Mouse (Mus musculus) neural tube, embryonic 14.5 days (tissue): Measurements from ENCODE around the gene Jdp2. TPM values are rescaled to one million over a fixed set of nuclear protein-coding genes. Genes with fewer than 3 reads are reported as not detected.

ENCODE experiments used
- ATAC-seq: fragments of 200-750 bp; cut with Nextera tagmentation; 2 replicates; pipeline ENCODE4 v1.8.0; 2017; ENCODE audit warnings: low read depth, mild to moderate bottlenecking, moderate TSS enrichment, moderate library complexity
- H3K27ac ChIP-seq: fragments of 300-500 bp; sonication (generic); 2 replicates; pipeline ENCODE4 v1.5.1; 2014; ENCODE audit warnings: low read depth, mild to moderate bottlenecking, control low read depth, low read length, moderate library complexity, mixed read lengths
- H3K27me3 ChIP-seq: fragments of 300-500 bp; sonication (generic); 2 replicates; pipeline ENCODE4 v1.6.1; 2014; ENCODE audit warnings: low read length; ENCODE audit not compliant: control insufficient read depth, insufficient read depth
- H3K36me3 ChIP-seq: fragments of 300-500 bp; sonication (generic); 2 replicates; pipeline ENCODE4 v1.6.1; 2014; ENCODE audit warnings: low read length, mixed read lengths; ENCODE audit not compliant: control insufficient read depth, insufficient read depth
- H3K4me1 ChIP-seq: fragments of 300-500 bp; sonication (generic); 2 replicates; pipeline ENCODE4 v1.6.1; 2014; ENCODE audit warnings: low read length; ENCODE audit not compliant: control insufficient read depth, insufficient read depth
- H3K4me2 ChIP-seq: fragments of 300-500 bp; sonication (generic); 2 replicates; pipeline ENCODE4 v1.6.1; 2014; ENCODE audit warnings: mild to moderate bottlenecking, low read depth, low read length, control low read depth
- H3K4me3 ChIP-seq: fragments of 300-500 bp; sonication (generic); 2 replicates; pipeline ENCODE4 v1.5.1; 2014; ENCODE audit warnings: low read depth, low read length, control low read depth, mixed read lengths
- H3K9ac ChIP-seq: fragments of 300-500 bp; sonication (generic); replicated peaks from 2 replicates; pipeline ENCODE4 v1.6.1; 2014; ENCODE audit warnings: low read depth, mild to moderate bottlenecking, control low read depth, low read length, mixed read lengths
- H3K9me3 ChIP-seq: fragments of 300-500 bp; sonication (generic); 2 replicates; pipeline ENCODE4 v1.6.1; 2016; ENCODE audit warnings: low read length; ENCODE audit not compliant: control insufficient read depth
- WGBS: fragments of 180-500 bp; shearing (Covaris S2); extraction: QIAGEN DNeasy Blood & Tissue Kit; methylation state at CpG from one replicate; pipeline ENCODE4 v1.1.7; 2014; 5-methylcytosine and 5-hydroxymethylcytosine counted together
- polyA plus RNA-seq: library from polyadenylated mRNA; unstranded; fragments of >200 nt; fragmentation: Nextera tagmentation; extraction: Ambion mirVana; gene quantifications from 2 replicates; pipeline ENCODE4 v1.2.1, GENCODE M21; 2014

Gene Jdp2
- polyA plus RNA-seq, 1 experiment from 2014 or later = 2.9 TPM

GRCm38 (mm10) chr12:85572047-85572475, 26.8 kb upstream of the Jdp2 start:
- 41% methylated on average over 10 of the region's 10 CpGs for WGBS
- H3K4me1 ChIP-seq = no peaks in the 10 kb centered on the region
- no peaks in the 10 kb centered on the region for H3K27me3 ChIP-seq
- H3K4me3 ChIP-seq = no peak overlapping the region
- no peak overlapping the region for H3K9ac ChIP-seq
- no peak overlapping the region for H3K4me2 ChIP-seq
- H3K9me3 ChIP-seq = no peaks in the 10 kb centered on the region
- no peaks in the 10 kb centered on the region for H3K36me3 ChIP-seq
- peak; percentile 70; the same call in 1 of the 2 replicates for ATAC-seq
- no peak overlapping the region for H3K27ac ChIP-seq

- Histone ChIP-seq H3K9me3 (no peaks in the 10 kb centered on the region), H3K4me3 (no peak overlapping the region), H3K9ac (no peak overlapping the region), H3K27ac (no peak overlapping the region), H3K4me2 (no peak overlapping the region), H3K36me3 (no peaks in the 10 kb centered on the region), H3K27me3 (no peaks in the 10 kb centered on the region), H3K4me1 (no peaks in the 10 kb centered on the region)
- 88% methylated on average over 6 of the region's 6 CpGs for WGBS
- no peak for ATAC-seq
Observed at GRCm38 (mm10) chr12:85574806-85575495, 23.9 kb upstream of the Jdp2 start.

GRCm38 (mm10) chr12:85575496-85575840, 23.4 kb upstream of the Jdp2 start:
- ATAC-seq = no peak
- H3K4me3 ChIP-seq = no peak overlapping the region
- H3K9me3 ChIP-seq = no peaks in the 10 kb centered on the region
- no peaks in the 10 kb centered on the region for H3K4me1 ChIP-seq
- H3K27ac ChIP-seq = no peak overlapping the region
- no peaks in the 10 kb centered on the region for H3K36me3 ChIP-seq
- no peaks in the 10 kb centered on the region for H3K27me3 ChIP-seq
- no peak overlapping the region for H3K4me2 ChIP-seq
- H3K9ac ChIP-seq = no peak overlapping the region
- WGBS = 77% methylated on average over 4 of the region's 4 CpGs

- H3K27ac ChIP-seq = peak overlapping the region; percentile 78
- H3K27me3 ChIP-seq = no peaks in the 10 kb centered on the region
- no peaks in the 10 kb centered on the region for H3K9me3 ChIP-seq
- peak; percentile 75 for ATAC-seq
- H3K4me1 ChIP-seq = peaks cover 12% of the 10 kb centered on the region
- peak overlapping the region; percentile 31 for H3K4me2 ChIP-seq
- no peak overlapping the region; the same call in 1 of the 2 replicates for H3K9ac ChIP-seq
- 20% methylated on average over 15 of the region's 15 CpGs for WGBS
- no peaks in the 10 kb centered on the region for H3K36me3 ChIP-seq
- H3K4me3 ChIP-seq = no peak overlapping the region
Observed at GRCm38 (mm10) chr12:85581261-85582066, 17.4 kb upstream of the Jdp2 start.

- no peaks in the 10 kb centered on the region for H3K36me3 ChIP-seq
- 34% methylated on average over 5 of the region's 5 CpGs for WGBS
- H3K9ac ChIP-seq = no peak overlapping the region
- H3K4me3 ChIP-seq = no peak overlapping the region
- H3K4me1 ChIP-seq = peaks cover 12% of the 10 kb centered on the region
- H3K4me2 ChIP-seq = no peak overlapping the region
- peak overlapping the region; percentile 78 for H3K27ac ChIP-seq
- no peak for ATAC-seq
- no peaks in the 10 kb centered on the region for H3K27me3 ChIP-seq
- H3K9me3 ChIP-seq = no peaks in the 10 kb centered on the region
Observed at GRCm38 (mm10) chr12:85582067-85582316, 16.8 kb upstream of the Jdp2 start.

GRCm38 (mm10) chr12:85585761-85586258, 13.0 kb upstream of the Jdp2 start:
- H3K9me3 ChIP-seq = no peaks in the 10 kb centered on the region
- H3K4me2 ChIP-seq = no peak overlapping the region
- no peak overlapping the region for H3K4me3 ChIP-seq
- no peaks in the 10 kb centered on the region for H3K27me3 ChIP-seq
- H3K27ac ChIP-seq = no peak overlapping the region
- no peaks in the 10 kb centered on the region for H3K36me3 ChIP-seq
- 67% methylated on average over 11 of the region's 11 CpGs for WGBS
- no peak for ATAC-seq
- no peak overlapping the region for H3K9ac ChIP-seq
- H3K4me1 ChIP-seq = peaks cover 11% of the 10 kb centered on the region

GRCm38 (mm10) chr12:85589870-85590382, 8.9 kb upstream of the Jdp2 start:
- H3K4me3 ChIP-seq = no peak overlapping the region
- H3K9ac ChIP-seq = no peak overlapping the region
- 74% methylated on average over 5 of the region's 5 CpGs for WGBS
- H3K4me2 ChIP-seq = no peak overlapping the region
- H3K36me3 ChIP-seq = no peaks in the 10 kb centered on the region
- H3K27me3 ChIP-seq = no peaks in the 10 kb centered on the region
- H3K4me1 ChIP-seq = no peaks in the 10 kb centered on the region
- no peak overlapping the region for H3K27ac ChIP-seq
- H3K9me3 ChIP-seq = no peaks in the 10 kb centered on the region
- no peak for ATAC-seq

GRCm38 (mm10) chr12:85592943-85593342, 5.9 kb upstream of the Jdp2 start:
- no peaks in the 10 kb centered on the region for H3K36me3 ChIP-seq
- ATAC-seq = no peak
- H3K27ac ChIP-seq = no peak overlapping the region
- H3K9ac ChIP-seq = no peak overlapping the region
- WGBS = 86% methylated on average over 9 of the region's 9 CpGs
- no peak overlapping the region for H3K4me2 ChIP-seq
- H3K4me3 ChIP-seq = no peak overlapping the region
- no peaks in the 10 kb centered on the region for H3K9me3 ChIP-seq
- no peaks in the 10 kb centered on the region for H3K27me3 ChIP-seq
- H3K4me1 ChIP-seq = peaks cover 3% of the 10 kb centered on the region; the same call in 1 of the 2 replicates

- 95% methylated on average over 2 of the region's 2 CpGs for WGBS
- Histone ChIP-seq H3K27me3 (no peaks in the 10 kb centered on the region), H3K4me3 (no peak overlapping the region), H3K9me3 (no peaks in the 10 kb centered on the region), H3K36me3 (no peaks in the 10 kb centered on the region), H3K4me2 (no peak overlapping the region), H3K9ac (no peak overlapping the region), H3K27ac (no peak overlapping the region), H3K4me1 (peaks cover 10% of the 10 kb centered on the region; the same call in 1 of the 2 replicates)
- no peak for ATAC-seq
Observed at GRCm38 (mm10) chr12:85594390-85594789, 4.4 kb upstream of the Jdp2 start.
